Mouse (Mus musculus) R1 (cell line): ENCODE measurements around the gene Clns1a.

Experiments used
- DNase-seq: peaks from one replicate; pipeline ENCODE4 v3.0.0-alpha.2; 2018; ENCODE audit warnings: low read depth, low spot score

The Clns1a gene

GRCm38 (mm10) chr7:97696506-97697254 is at the start of gene Clns1a:
Gene Clns1a (plus strand): TSS chr7:97696634.
- DNase-seq: peak; percentile 95

DNA sequence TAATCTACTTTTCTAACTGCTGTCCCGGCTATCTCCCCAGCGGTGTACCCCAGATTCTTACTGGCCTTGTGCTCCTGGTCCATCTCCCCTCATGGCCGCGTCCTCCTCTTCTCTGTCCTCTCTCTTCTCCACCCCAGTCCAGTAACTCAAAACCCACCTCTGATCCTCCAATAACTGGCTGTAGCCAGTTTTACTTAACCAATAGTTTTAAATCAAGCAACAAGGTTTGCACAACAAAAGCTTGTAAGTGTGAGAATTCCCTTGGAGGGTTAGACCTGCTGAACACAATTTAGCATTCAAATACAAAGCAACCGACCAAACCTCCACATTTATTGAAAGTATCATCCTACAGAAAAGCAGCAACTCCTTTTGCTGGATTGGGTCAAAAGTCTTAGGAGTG is 48.8 kb upstream of the Clns1a start:
- DNase-seq: peak; percentile 80

- no peak for DNase-seq
Observed at GRCm38 (mm10) chr7:97650729-97651128, 45.7 kb upstream of the Clns1a start.

- no peak for DNase-seq
Observed at GRCm38 (mm10) chr7:97656144-97656543, 40.3 kb upstream of the Clns1a start.

DNA sequence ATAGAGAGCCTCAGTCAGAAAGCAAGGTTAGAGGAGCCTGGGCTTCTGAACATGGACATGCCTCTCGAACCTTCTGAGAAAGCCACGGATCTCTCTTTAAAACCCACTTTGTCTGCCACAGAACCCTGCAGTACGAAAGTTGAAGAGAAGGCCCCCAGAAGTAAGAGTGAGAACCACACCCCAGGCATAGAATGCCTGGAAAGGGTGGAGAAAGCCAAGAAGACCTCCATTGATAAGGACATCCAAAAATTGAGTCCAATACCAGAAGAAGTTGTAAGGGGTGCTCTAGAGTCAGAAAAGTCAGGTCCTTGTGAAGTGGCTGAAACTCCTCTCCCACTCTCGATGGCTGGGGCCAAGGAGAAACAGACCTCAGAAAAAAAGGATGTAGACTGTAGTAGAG is 34.8 kb upstream of the Clns1a start:
- no peak for DNase-seq

DNA sequence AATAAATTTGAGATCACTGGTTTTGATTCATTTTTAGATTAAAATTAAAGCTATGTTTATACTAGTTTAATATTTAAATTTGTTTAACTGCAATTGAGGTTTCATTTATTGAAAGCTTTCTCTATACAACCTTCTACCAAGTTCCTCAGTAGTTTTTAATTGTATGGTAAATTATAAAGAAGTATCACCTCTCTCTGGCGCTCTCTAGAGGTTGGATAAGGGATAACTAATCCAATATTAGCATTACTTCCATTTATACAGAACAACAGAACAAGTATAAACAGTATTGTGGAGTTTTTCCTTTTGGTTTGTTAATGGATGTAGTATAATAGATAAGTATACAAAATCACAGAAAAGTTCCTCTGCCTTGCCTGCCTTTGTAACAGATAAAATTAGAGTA is 17.2 kb upstream of the Clns1a start:
- DNase-seq: peak; percentile 25

DNA sequence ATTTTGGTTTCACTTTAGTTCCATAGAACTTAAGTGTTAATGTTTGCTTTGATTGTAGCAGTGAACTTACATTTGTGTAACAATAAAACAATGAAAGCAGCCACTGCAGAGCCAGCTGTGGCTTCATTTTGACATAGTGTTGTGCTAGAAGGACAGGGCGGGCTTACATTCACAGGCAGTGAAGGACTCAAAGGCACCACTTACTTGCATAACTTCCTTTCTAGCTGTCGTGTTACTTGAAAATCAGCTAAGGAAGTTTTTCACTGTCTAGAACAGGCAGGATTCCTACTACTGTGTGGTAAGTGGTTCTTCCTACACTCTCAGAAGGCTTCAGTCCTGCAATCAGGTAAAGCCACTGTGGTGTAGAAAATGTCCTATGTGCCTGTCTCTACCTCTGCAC is 8.6 kb upstream of the Clns1a start:
- no peak for DNase-seq

DNA sequence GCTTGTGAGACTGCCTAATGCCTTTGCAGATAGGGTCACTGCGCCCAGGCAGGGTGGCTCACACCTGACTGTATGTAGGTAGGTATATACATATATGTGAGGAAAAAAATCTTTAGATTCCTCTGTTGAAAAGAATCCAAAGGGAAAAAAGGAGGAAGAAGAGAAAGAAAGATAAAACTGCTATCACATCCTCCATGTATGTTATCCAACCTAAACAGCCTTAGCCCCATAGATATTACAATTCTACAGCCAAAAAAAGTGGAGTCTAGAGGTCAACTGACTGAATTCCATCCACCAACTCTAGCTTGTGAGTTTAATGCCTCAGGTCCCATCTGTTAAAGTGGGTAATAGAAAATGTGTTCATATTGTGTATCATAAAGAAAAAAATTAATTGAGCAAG is 993 bp upstream of the Clns1a start:
- no peak for DNase-seq

DNA sequence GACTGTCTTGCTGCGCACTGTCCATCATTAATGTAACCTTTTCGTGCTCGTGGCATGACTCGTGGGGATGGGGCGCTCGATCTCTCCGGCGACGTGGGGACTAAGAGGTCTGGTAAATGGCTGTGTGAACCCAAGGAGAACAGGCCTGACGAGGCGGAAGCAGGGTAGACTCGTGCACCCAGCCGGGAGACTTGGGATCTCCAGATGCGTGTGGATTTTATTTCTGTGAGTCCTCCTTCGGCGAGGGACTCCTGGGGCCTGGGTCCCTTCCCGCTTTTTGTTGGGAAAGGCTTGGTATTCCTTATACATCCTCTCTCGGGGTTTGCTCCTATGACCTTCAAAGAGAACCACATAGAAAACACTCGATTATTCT is 315 bp upstream of the Clns1a start:
- DNase-seq: no peak

DNA sequence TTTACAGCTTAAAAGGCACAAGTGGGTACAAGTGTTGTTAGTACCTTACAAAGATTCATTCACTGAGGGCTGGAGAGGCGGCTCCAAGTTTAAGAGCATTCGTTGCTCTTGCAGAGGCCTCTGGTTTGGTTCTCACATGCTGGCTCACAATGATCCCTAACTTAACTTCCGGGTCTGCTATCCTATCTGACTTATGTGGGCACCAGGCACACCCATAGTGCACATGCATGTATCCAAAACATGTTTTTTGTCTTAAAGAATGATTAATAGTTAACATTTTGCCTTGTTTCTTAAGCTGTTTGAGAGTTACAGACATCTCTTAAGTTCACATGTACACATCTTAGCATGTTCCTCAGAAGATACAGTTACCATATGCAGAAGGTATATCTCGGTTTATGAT is 3.7 kb downstream of the Clns1a start:
- DNase-seq: no peak

DNA sequence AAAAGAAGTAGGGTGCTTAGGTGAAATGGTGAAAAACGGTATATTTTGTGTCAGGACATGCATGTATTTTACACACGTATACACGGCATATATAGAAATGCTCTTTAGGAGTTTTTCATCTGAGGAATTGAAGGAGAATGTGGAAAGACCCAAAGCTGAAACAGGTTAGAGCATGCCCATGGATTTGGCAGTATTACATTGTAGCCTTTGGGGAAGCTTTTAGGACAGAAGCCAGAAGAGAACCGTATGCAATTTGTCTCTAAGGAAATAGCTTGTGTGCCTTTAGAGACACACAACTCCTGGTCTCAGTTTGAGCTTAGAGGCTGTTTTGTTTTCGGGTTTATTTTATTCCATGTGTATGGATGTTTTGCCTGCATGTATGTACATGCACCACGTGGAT is 4.7 kb downstream of the Clns1a start:
- DNase-seq: no peak

- DNase-seq: no peak
Observed at GRCm38 (mm10) chr7:97707123-97707522, 10.7 kb downstream of the Clns1a start.

DNA sequence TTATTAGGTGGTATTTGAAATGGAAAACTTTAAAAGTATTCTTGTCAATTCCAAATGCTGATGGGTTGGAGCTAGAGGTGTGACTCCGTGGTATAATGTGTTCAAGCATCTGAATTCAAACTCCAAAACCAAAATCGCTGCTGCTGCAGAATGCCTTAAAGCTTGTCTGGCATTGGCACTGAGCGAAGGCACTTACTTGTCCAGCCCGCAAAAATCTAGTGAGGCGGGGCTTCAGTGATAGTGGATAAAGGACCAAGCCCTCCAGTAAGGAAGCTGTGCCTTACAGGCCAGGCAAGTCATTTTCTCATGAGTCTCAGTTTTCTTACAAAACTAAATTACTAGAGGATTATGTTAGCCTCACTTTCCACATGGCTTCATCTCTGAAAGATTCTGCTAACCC is 11.4 kb downstream of the Clns1a start:
- no peak for DNase-seq

GRCm38 (mm10) chr7:97709204-97709603 is 12.8 kb downstream of the Clns1a start:
- DNase-seq: peak; percentile 76

DNA sequence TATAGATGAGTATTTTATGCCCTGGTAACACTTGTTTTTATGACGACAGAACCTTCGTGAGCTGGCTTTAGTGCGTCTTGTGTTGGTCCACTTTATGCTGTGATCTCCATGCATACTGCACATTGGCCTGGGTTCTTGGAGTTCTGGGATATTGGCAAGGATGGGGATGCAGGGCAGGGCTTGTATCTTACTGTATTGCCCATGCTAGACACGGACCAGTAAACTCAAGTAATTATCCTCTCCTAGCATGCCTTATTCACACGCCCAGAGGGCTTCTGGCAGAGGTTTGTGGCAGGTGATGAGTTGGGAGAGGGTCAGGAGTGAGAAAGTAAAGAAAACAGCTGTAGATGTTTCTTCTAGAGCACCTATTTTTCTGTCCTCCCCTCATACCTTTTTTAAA is 18.2 kb downstream of the Clns1a start:
- DNase-seq: no peak

DNA sequence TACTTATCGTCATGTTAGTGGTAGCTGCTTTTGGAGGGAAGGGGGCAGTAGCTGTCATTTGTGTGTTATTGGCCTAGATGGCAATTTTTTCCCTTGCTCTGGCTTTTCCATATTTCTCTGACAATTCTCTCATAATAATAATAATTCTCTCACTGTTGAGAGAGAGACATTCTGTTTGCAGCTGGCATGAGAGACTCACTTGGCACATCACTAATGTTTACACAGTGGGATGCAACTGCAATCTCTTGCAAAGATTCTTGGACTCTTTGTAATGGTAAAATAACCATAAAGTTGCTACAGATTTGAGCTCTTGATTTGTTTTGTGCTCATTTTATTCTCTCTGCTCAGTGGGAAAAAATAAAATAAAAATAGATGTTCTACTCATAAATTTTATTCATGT is 20.9 kb downstream of the Clns1a start:
- DNase-seq: no peak

GRCm38 (mm10) chr7:97719078-97719477 is 22.6 kb downstream of the Clns1a start:
- peak; percentile 96 for DNase-seq

DNA sequence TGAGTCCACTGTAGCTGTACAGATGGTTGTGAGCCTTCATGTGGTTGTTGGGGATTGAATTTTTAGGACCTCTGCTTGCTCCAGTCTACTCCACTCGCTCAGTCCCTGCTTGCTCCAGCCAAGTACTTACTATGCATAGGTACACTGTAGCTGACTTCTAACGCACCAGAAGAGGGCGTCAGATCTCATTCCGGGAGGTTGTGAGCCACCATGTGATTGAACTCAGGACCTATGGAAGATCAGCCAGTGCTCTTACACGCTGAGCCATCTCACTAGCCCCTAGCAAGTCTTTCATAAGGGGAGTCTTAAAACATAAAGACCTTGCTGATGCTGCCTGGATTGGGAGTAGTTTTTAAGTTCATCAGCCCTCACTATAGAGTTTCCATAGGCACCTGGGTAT is 23.7 kb downstream of the Clns1a start:
- DNase-seq: peak; percentile 75

DNA sequence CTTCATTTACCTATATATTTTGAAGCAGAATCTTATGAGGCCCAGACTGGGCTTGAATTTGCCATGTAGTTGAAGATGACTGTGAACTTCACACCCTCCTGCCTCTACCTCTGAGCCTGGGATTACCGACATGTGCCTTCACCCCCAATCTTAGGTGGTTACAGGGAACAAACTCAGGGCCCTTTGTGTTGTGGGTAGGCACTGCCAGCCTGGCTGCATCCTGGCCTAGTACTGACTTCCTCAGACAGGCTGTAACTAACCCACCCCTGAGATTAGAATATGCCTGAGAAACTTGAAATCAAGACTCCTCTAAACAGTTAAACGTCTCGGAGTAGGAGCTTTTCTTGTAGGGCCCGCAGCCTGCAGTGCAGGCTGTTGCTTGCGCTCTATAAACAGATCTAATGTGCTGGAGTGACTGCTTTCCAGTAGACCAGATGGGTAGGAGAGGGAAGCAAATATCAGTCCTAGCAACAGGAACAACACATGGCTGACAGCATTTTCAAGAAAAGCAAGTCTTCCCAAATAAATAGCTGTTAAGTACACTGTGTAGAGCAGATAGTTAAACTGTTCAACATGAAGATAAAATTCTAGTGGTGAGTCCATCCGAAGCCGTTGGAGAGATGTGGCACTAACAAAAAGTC is 26.0 kb downstream of the Clns1a start:
- no peak for DNase-seq

- no peak for DNase-seq
Observed at GRCm38 (mm10) chr7:97723646-97724538, 27.5 kb downstream of the Clns1a start.

GRCm38 (mm10) chr7:97725401-97725800 is 29.0 kb downstream of the Clns1a start:
- no peak for DNase-seq

- DNase-seq: no peak
Observed at GRCm38 (mm10) chr7:97726080-97726479, 29.6 kb downstream of the Clns1a start.
